Mouse (Mus musculus) cerebellum, adult (tissue): ENCODE data around the gene Ganc.

Experiments
- ATAC-seq: cut with Nextera tagmentation; 2 replicates; pipeline ENCODE4 v1.9.2; 2017; ENCODE audit warnings: mild to moderate bottlenecking, moderate library complexity, mixed read lengths; ENCODE audit not compliant: insufficient number of reproducible peaks, low FRiP score, low TSS enrichment

The Ganc gene

DNA sequence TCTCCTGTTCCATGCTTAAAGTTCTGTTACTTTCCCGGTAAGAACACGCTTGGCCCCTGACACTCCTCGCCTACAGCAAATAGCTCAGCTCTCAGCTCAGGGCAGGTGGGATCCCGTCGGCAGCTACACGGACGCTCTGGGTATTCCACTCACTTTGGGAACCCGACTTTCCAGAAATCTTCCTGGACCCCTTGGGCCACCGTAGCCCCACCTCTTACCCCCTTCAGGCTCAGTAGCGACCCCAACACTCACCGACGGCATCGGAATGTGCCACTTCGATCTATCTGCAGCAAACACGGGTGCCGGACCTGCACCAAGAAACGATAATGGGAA lies at the start of gene Ganc:
TSS of gene Ganc (plus strand) at position 244 of the 333 bp plus-strand sequence.
- peak; percentile 60; the same call in 1 of the 2 replicates for ATAC-seq

DNA sequence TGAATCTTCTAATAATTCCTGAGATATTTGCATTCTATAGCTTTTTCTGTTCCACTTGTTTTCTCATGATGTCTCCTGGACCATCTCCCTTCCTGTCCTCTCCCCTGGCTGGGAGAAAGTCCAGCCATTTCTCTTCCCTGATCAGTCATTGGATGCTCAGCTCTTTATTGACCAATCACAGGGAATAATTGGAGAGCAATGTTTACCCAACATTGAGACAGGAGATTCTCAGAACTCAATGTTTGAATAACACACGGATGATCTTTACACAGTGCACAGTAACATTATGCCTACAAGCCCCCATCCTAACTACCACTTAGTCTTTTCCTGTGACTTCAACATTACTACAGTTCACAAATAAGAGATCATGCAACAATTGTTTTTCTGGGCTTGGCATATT lies 43.3 kb upstream of the Ganc start:
- ATAC-seq, result no peak

- ATAC-seq, result no peak
These were observed 37.2 kb upstream of the Ganc start for GRCm38 (mm10) chr2:120366501-120366900.

- ATAC-seq, result no peak
These were observed 36.1 kb upstream of the Ganc start for GRCm38 (mm10) chr2:120367416-120368207.

DNA sequence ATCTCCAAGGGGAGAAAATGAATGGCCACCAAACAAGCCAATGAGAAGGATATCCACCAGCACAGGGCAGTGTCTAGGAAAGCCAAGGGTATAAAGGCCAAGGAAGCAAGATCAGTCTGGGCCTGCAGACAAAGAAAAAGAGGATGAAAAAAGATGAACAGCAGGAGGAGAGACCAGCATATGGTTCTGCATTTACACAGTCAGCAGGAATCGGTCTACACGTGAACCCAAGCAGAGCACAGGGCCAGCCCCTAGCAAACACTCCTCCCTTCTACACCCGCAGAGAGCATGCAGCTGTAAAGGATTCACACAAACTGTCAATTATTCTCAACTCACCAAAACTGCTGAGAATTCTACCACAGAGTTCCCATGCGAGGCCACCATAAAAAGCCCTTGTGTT lies 29.8 kb upstream of the Ganc start:
- peak; percentile 56; the same call in 1 of the 2 replicates for ATAC-seq

- ATAC-seq, result no peak
These were observed 17.4 kb upstream of the Ganc start for GRCm38 (mm10) chr2:120386264-120386663.

DNA sequence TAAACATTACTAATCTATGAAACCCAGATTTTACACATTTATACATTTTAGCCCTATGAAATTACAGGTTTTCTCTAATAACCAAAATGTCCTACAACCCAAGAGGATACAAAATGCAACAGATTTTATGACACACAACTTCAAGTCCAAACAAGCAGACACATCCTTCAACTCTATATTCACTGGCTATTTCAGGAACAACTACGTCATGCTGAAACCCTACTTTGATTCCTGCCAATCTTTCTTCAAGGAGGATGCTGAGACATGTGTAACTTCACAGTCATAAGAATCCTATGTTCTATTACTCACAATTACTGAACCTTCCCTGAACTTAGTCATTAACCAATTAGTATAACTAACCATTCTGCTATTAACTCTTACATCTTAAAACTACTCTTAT lies 16.4 kb upstream of the Ganc start:
- ATAC-seq, result no peak

- ATAC-seq, result no peak
These were observed 14.3 kb upstream of the Ganc start for GRCm38 (mm10) chr2:120389376-120389775.

- ATAC-seq, result no peak
These were observed 12.8 kb upstream of the Ganc start for GRCm38 (mm10) chr2:120390934-120391333.

DNA sequence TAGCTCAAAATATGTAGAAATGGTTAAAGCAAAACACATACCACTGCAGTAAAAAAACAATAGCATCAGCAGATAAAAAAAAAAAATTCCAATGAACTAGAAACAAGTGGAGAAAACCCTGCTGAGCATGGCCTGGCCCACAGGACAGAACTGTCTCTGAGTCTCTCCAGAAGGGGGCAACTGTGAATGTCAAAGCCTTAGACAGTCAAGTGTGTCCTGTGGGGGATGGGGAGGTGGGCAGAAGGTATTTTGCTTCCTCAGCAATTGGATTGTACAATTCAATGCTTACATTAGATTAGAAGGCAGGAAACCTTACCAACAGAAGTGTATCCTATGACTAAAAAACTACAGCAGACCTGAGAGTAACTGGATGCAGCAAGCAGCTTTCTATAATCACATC lies 11.3 kb upstream of the Ganc start:
- ATAC-seq, result no peak

- no peak for ATAC-seq
These were observed 5.7 kb upstream of the Ganc start for GRCm38 (mm10) chr2:120397951-120398350.

- no peak for ATAC-seq
These were observed 883 bp upstream of the Ganc start for GRCm38 (mm10) chr2:120402813-120403212.

GRCm38 (mm10) chr2:120403986-120404822 lies 508 bp downstream of the Ganc start, which contains the start of gene Tmem87a:
Gene Tmem87a (minus strand): TSS chr2:120404113.
- peak; percentile 98 for ATAC-seq

- ATAC-seq, result no peak
These were observed 1.4 kb downstream of the Ganc start for GRCm38 (mm10) chr2:120404823-120405765.

GRCm38 (mm10) chr2:120411096-120411628 lies 7.5 kb downstream of the Ganc start:
- ATAC-seq, result no peak

GRCm38 (mm10) chr2:120414113-120414512 lies 10.4 kb downstream of the Ganc start:
- no peak for ATAC-seq

DNA sequence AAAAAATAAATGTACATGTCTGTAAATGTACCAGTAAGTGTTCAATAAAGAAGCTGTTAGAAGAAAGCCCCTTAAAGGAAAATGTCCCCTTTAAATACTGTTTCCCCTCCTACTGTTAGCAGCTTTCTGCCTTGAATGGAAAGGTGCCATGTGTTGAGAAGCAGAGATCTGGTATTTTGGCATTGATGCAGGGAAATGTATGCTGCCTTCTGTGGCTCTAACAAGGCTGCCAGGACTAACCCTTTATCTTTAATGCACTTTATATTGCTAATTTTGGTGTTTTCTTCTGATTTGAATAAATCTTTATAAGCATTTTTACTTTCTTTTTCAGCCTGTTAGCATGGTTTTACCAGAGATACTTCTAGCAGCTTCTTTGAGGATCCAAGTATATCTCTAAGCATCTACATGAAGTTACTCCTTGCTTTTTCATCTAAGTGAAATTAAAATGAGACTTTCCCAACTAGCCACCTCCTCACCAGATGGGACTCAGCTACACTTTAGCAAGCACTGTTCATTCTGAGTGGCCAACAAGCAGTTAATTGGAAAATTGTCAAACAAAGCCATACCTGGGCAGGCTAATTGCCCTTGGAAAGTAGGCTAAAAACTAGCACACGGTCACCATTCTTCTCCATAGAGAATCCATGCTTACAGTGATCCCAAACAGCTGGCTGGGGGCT lies 11.2 kb downstream of the Ganc start:
- peak; percentile 56; the same call in 1 of the 2 replicates for ATAC-seq

DNA sequence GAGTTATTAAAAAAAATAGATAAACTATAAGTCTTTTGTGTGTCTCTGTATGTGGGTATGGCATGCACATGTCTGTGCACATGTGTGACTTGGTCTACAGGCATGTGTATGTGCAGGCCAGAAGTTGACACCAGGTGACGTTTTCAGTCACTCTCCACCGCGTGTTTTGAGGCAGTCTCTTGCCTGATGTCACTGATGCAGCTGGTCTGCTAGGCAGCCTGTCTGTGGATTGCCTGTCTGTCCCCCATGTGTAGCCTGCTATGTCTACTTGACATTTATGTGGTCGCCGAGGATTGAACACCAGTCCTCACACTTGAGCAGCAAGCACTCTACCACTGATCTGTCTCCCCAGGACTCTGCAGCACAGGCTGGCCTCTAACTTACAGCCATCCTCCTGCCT lies 20.7 kb downstream of the Ganc start:
- no peak for ATAC-seq

DNA sequence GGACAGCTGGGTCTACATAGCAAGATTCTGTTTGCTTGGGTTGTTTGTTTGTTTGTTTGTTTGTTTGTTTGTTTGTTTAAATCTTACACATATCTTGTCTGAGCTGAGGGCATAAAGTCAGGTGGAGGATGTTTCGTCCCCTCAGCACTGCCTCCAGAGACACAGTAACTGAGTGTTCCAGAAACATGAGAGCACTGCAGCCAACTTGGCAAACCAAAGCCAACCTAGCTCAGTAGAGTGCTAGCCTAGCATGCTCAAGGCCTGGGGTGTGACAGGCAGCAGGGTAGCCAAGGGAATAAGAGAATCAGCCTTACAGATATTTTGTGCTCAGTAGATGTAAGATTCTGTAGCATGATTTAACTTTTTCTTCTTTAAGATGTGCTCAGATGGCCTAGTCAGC lies 40.8 kb downstream of the Ganc start:
- ATAC-seq, result no peak

GRCm38 (mm10) chr2:120446373-120446772 lies 42.7 kb downstream of the Ganc start:
- ATAC-seq, result no peak
